Mouse (Mus musculus) kidney, adult 2 months (tissue): ENCODE results near the gene Atp6v0e.

ENCODE experiments used
- CTCF ChIP-seq: fragments of 200-500 bp; conservative IDR thresholded peaks from 2 replicates; pipeline ENCODE4 v1.5.1; 2011; ENCODE audit warnings: low read depth, mild to moderate bottlenecking, control low read depth, low read length, moderate library complexity, mixed read lengths; ENCODE audit not compliant: insufficient read depth, insufficient read length
- POLR2A ChIP-seq: fragments of 200-500 bp; IDR thresholded peaks from one replicate; pipeline ENCODE4 v1.6.1; 2011; ENCODE audit warnings: low read depth, low read length, control low read depth

DNA sequence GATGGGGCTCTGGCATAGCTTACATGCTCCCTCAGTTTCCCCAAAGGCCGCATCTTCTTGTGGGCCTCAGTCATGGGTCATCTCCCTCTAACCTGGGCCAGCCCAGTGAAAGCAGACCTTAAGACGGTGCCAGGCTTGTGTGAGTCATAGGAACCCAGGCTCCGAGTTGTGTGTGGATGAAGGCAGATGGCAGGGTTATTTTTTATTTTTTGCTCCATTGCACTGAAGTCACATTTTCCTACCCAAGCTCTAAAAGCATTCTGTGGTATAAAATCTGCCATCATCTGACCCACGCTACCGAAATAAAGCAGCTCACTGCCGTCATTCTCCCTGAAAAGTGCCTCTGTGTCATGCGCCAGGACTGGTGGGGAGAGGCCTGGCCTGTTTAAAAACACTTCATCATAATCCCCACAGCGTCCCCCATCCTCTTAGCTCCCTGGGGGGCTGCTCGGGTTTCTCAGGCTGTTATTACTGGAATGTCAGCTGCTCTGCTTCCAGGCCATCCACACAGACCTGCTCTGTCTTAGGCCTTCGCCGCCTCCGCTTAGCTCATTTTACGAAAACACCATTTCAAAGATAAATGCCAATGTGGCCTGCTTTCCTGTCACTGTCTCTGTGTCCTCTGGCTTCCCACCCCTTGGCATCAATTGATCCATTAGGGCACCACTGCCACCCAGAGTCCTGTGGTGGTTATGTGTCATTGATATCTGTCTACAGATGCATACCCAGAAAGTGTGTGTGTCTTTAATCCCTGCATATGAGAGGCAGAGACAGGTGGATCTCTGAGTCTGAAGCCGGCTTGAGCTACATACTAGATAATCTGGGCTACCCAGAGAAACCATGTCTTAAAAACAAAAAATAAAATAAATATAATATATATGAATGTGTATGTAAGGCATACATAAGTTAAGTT lies 12.3 kb upstream of the Atp6v0e start:
- no peak for TF ChIP-seq CTCF
- no peak for TF ChIP-seq POLR2A
